Mouse (Mus musculus) urinary bladder, postnatal 0 days (tissue): Measurements from ENCODE around the gene Olfr1395. TPM values are rescaled to one million over a fixed set of nuclear protein-coding genes. Genes with fewer than 3 reads are reported as not detected.

Experiments
- polyA plus RNA-seq: library from polyadenylated mRNA; unstranded; fragments of >200 nt; fragmentation: Nextera tagmentation; extraction: Ambion mirVana; gene quantifications from 2 replicates; pipeline ENCODE4 v1.2.1, GENCODE M21; 2015

Olfr1395 gene
- not detected in 2 replicates for polyA plus RNA-seq

GRCm38 (mm10) chr11:49141974-49142373, at the start of gene Olfr1395:
TSS of gene Olfr1395 (plus strand) at chr11:49142274.

DNA sequence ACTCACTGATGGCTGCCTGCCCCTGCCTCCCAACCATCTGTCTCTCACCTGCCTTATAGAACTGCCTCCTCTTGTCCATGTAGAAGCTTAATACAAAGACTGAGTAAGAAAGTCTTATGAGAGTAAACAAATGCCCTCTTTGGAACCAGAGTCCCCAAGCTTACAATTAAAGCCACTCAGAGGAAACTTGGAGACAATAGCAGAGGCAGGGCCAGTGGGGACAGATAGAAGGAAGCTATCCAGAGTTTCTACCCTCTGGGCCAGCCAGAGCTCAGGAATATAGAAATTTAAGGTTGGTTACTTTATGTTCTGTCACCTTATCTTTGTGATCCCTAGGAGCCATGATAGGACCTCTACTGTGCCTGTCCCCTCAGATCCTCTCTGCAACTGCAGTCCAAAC, 27.3 kb upstream of the Olfr1395 start, which contains the start of gene Olfr1396:
Gene Olfr1396, minus strand, starts transcription at position 101 of the 400 bp plus-strand sequence.

GRCm38 (mm10) chr11:49154077-49154476, 12.0 kb downstream of the Olfr1395 start, which contains the start of gene Olfr1394:
TSS of gene Olfr1394 (plus strand) at chr11:49154377.

DNA sequence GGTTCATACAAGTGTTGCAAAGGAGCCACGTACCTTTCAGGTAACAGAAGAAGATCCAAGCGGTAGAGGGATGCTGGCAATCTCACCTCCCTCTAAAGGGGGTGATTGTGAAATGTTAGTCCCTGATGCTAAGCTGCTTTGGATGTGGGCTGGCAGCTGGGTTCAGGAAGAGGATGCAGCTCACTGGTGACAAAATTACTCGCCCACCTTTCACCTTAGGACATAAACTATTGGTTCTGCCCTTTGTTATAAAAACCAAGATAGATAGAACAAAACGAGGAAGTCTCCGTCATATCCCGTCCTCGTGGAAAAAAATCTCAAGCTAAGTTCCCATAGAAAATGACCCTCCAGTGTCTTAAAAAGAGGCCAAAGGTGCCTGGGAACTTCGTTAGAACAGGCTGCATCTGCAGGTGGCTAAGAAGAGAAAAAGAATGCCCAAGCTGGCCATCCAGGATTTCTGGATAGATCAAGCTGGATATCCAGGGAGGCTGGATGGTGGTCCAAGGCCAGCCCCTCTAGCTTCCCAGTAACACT, 44.9 kb downstream of the Olfr1395 start, which contains the start of gene Btnl9:
Gene Btnl9, minus strand, starts transcription at position 205 of the 534 bp plus-strand sequence.

Other genes starting within 250 kb of the Olfr1395 start
- gene Gm5431, start 240.1 kb upstream of the Olfr1395 start, polyA plus RNA-seq = 0.33 and 0.41 TPM in 2 replicates
- gene Psme2b, start 196.1 kb upstream of the Olfr1395 start, polyA plus RNA-seq = 4.9 and 5.6 TPM in 2 replicates
- gene Olfr56, start 163.4 kb upstream of the Olfr1395 start, polyA plus RNA-seq = 0.12 TPM in 1 of 2 replicates, not detected in the other
- gene 9930111J21Rik1, start 162.9 kb upstream of the Olfr1395 start, polyA plus RNA-seq = 2.5 and 3.0 TPM in 2 replicates
- 0.02 TPM in 1 of 2 replicates, not detected in the other for gene Gm12185, start 150.0 kb upstream of the Olfr1395 start, polyA plus RNA-seq
- 0.85 and 1.6 TPM in 2 replicates for gene Tgtp1, start 148.1 kb upstream of the Olfr1395 start, polyA plus RNA-seq
- 2.0 TPM in 2 replicates for gene 9930111J21Rik2, start 91.0 kb upstream of the Olfr1395 start, polyA plus RNA-seq
- gene Tgtp2, start 78.1 kb upstream of the Olfr1395 start, polyA plus RNA-seq = 0.48 and 0.78 TPM in 2 replicates
- 2.9 TPM in 2 replicates for gene Ifi47, start 65.7 kb upstream of the Olfr1395 start, polyA plus RNA-seq
- not detected in 2 replicates for gene Olfr1396, start 27.4 kb upstream of the Olfr1395 start, polyA plus RNA-seq
- gene Olfr1394, start 12.1 kb downstream of the Olfr1395 start, polyA plus RNA-seq = not detected in 2 replicates
- gene Btnl9, start 44.9 kb downstream of the Olfr1395 start, polyA plus RNA-seq = 0.57 TPM in 2 replicates
- gene Zfp62, start 61.0 kb downstream of the Olfr1395 start, polyA plus RNA-seq = 15.2 and 16.7 TPM in 2 replicates
- 47.9 and 52.0 TPM in 2 replicates for gene Mgat1, start 101.9 kb downstream of the Olfr1395 start, polyA plus RNA-seq
- not detected in 2 replicates for gene Olfr1393, start 136.0 kb downstream of the Olfr1395 start, polyA plus RNA-seq
- gene Olfr1392, start 143.0 kb downstream of the Olfr1395 start, polyA plus RNA-seq = not detected in 2 replicates
- gene Olfr10, start 162.5 kb downstream of the Olfr1395 start, polyA plus RNA-seq = not detected in 2 replicates
- not detected in 2 replicates for gene Olfr1391, start 180.5 kb downstream of the Olfr1395 start, polyA plus RNA-seq
- not detected in 2 replicates for gene Olfr1390, start 192.9 kb downstream of the Olfr1395 start, polyA plus RNA-seq